Mouse (Mus musculus): Measurements from ENCODE around the gene Dedd2. TPM values are rescaled to one million over a fixed set of nuclear protein-coding genes. Genes with fewer than 3 reads are reported as not detected.
A peak's percentile ranks its signal among the peaks of the same experiment; 100 is the strongest.

Dedd2 gene
- polyA plus RNA-seq, 1 experiment from 2014 or later = 15.8 TPM

- Histone ChIP-seq H3K36me3 (ENCODE audit: control insufficient read depth, insufficient read depth) (no peaks in the 10 kb centered on the region), H3K4me1 (replicated peaks; ENCODE audit: control insufficient read depth, insufficient read depth, low read length) (no peaks in the 10 kb centered on the region), H3K9ac (ENCODE audit: low read depth, low read length) (no peak overlapping the region), H3K27ac (ENCODE audit: low read depth, low read length) (no peak overlapping the region), H3K27me3 (replicated peaks; ENCODE audit: control insufficient read depth, insufficient read depth, low read length) (peaks cover 64% of the 10 kb centered on the region), H3K4me3 (ENCODE audit: low read depth, low read length) (no peak overlapping the region), H3K4me2 (replicated peaks; ENCODE audit: low read depth) (peak overlapping the region; percentile 9; the same call in 1 of the 2 replicates), H3K9me3 (ENCODE audit: control insufficient read depth) (no peaks in the 10 kb centered on the region)
- no peak for ATAC-seq
- no peak for TF ChIP-seq CTCF (IDR thresholded peaks at IDR 0.05; ENCODE audit: low read depth)
- WGBS = 9% methylated on average over 21 of the region's 21 CpGs
Measured at GRCm38 (mm10) chr7:25181814-25182213, 38.6 kb downstream of the Dedd2 start.

- 3% methylated on average over 14 of the region's 15 CpGs for WGBS
- Histone ChIP-seq H3K9ac (ENCODE audit: low read depth, low read length) (no peak overlapping the region), H3K9me3 (ENCODE audit: control insufficient read depth) (no peaks in the 10 kb centered on the region), H3K27me3 (replicated peaks; ENCODE audit: control insufficient read depth, insufficient read depth, low read length) (peaks cover 69% of the 10 kb centered on the region), H3K4me3 (ENCODE audit: low read depth, low read length) (no peak overlapping the region), H3K4me2 (replicated peaks; ENCODE audit: low read depth) (0 out of 2 replicates have a peak overlapping the region, but pooled peaks have one; percentile 9), H3K36me3 (ENCODE audit: control insufficient read depth, insufficient read depth) (no peaks in the 10 kb centered on the region), H3K27ac (ENCODE audit: low read depth, low read length) (no peak overlapping the region), H3K4me1 (replicated peaks; ENCODE audit: control insufficient read depth, insufficient read depth, low read length) (no peaks in the 10 kb centered on the region)
- ATAC-seq = no peak
- peak; percentile 72 for TF ChIP-seq CTCF (IDR thresholded peaks at IDR 0.05; ENCODE audit: low read depth)
Measured at GRCm38 (mm10) chr7:25181331-25181790, 39.1 kb downstream of the Dedd2 start.

- 8% methylated on average over 6 of the region's 6 CpGs for WGBS
- no peaks in the 10 kb centered on the region for H3K36me3 ChIP-seq (ENCODE audit: control insufficient read depth, insufficient read depth)
- no peak overlapping the region for H3K9ac ChIP-seq (ENCODE audit: low read depth, low read length)
- no peak for TF ChIP-seq CTCF (IDR thresholded peaks at IDR 0.05; ENCODE audit: low read depth)
- H3K9me3 ChIP-seq (ENCODE audit: control insufficient read depth) = no peaks in the 10 kb centered on the region
- H3K4me2 ChIP-seq (replicated peaks; ENCODE audit: low read depth) = no peak overlapping the region
- H3K4me1 ChIP-seq (replicated peaks; ENCODE audit: control insufficient read depth, insufficient read depth, low read length) = no peaks in the 10 kb centered on the region
- H3K4me3 ChIP-seq (ENCODE audit: low read depth, low read length) = no peak overlapping the region
- no peak overlapping the region for H3K27ac ChIP-seq (ENCODE audit: low read depth, low read length)
- no peak for ATAC-seq
- H3K27me3 ChIP-seq (replicated peaks; ENCODE audit: control insufficient read depth, insufficient read depth, low read length) = peaks cover 74% of the 10 kb centered on the region
Measured at GRCm38 (mm10) chr7:25180512-25180911, 39.9 kb downstream of the Dedd2 start.

GRCm38 (mm10) chr7:25179606-25180161, 40.7 kb downstream of the Dedd2 start, which contains the start of gene Pou2f2:
Gene Pou2f2 (minus strand): TSS chr7:25179726.
- peaks cover 74% of the 10 kb centered on the region for H3K27me3 ChIP-seq (replicated peaks; ENCODE audit: control insufficient read depth, insufficient read depth, low read length)
- peak; percentile 59 for TF ChIP-seq CTCF (IDR thresholded peaks at IDR 0.05; ENCODE audit: low read depth)
- H3K4me3 ChIP-seq (ENCODE audit: low read depth, low read length) = peak within 1 kb of the TSS; percentile 42
- no peaks in the 10 kb centered on the region for H3K36me3 ChIP-seq (ENCODE audit: control insufficient read depth, insufficient read depth)
- H3K9ac ChIP-seq (ENCODE audit: low read depth, low read length) = no peak within 1 kb of the TSS
- no peaks in the 10 kb centered on the region for H3K9me3 ChIP-seq (ENCODE audit: control insufficient read depth)
- ATAC-seq = peak; percentile 55; the same call in 1 of the 2 replicates
- H3K4me1 ChIP-seq (replicated peaks; ENCODE audit: control insufficient read depth, insufficient read depth, low read length) = no peaks in the 10 kb centered on the region
- peak within 1 kb of the TSS; percentile 74 for H3K4me2 ChIP-seq (replicated peaks; ENCODE audit: low read depth)
- H3K27ac ChIP-seq (ENCODE audit: low read depth, low read length) = no peak within 1 kb of the TSS
- 1% methylated on average over 45 of the region's 56 CpGs for WGBS

GRCm38 (mm10) chr7:25178787-25179605, 41.4 kb downstream of the Dedd2 start:
- Histone ChIP-seq H3K4me3 (ENCODE audit: low read depth, low read length) (peak overlapping the region; percentile 42), H3K36me3 (ENCODE audit: control insufficient read depth, insufficient read depth) (no peaks in the 10 kb centered on the region), H3K4me1 (replicated peaks; ENCODE audit: control insufficient read depth, insufficient read depth, low read length) (no peaks in the 10 kb centered on the region), H3K4me2 (replicated peaks; ENCODE audit: low read depth) (peak overlapping the region; percentile 74), H3K27ac (ENCODE audit: low read depth, low read length) (no peak overlapping the region), H3K9ac (ENCODE audit: low read depth, low read length) (no peak overlapping the region), H3K27me3 (replicated peaks; ENCODE audit: control insufficient read depth, insufficient read depth, low read length) (peaks cover 74% of the 10 kb centered on the region), H3K9me3 (ENCODE audit: control insufficient read depth) (no peaks in the 10 kb centered on the region)
- TF ChIP-seq CTCF (IDR thresholded peaks at IDR 0.05; ENCODE audit: low read depth) = no peak
- ATAC-seq = no peak
- 1% methylated on average over 53 of the region's 56 CpGs for WGBS

- Histone ChIP-seq H3K27me3 (replicated peaks; ENCODE audit: control insufficient read depth, insufficient read depth, low read length) (peaks cover 74% of the 10 kb centered on the region), H3K4me2 (replicated peaks; ENCODE audit: low read depth) (peak overlapping the region; percentile 74), H3K9ac (ENCODE audit: low read depth, low read length) (no peak overlapping the region), H3K27ac (ENCODE audit: low read depth, low read length) (no peak overlapping the region), H3K36me3 (ENCODE audit: control insufficient read depth, insufficient read depth) (no peaks in the 10 kb centered on the region), H3K4me3 (ENCODE audit: low read depth, low read length) (peak overlapping the region; percentile 42), H3K4me1 (replicated peaks; ENCODE audit: control insufficient read depth, insufficient read depth, low read length) (no peaks in the 10 kb centered on the region), H3K9me3 (ENCODE audit: control insufficient read depth) (no peaks in the 10 kb centered on the region)
- no peak for ATAC-seq
- WGBS = 2% methylated on average over 15 of the region's 17 CpGs
- no peak for TF ChIP-seq CTCF (IDR thresholded peaks at IDR 0.05; ENCODE audit: low read depth)
Measured at GRCm38 (mm10) chr7:25178317-25178716, 42.1 kb downstream of the Dedd2 start.

Data from intestine, postnatal 0 days (tissue).